Mouse (Mus musculus) T-helper 17 cell (primary cell): ENCODE data around the gene Cltrn.

Experiments
- in situ Hi-C, 2 experiments: fragments of 300-600 bp; cut with MboI, MseI; formaldehyde crosslinking; loops; 1 replicate in 1 of 2; 2 replicates in 1 of 2; pipeline ENCODE4 v1.15.1; 2025; ENCODE audit warnings: high pct_unique_total_duplicates in 2 of 2

Gene Cltrn

GRCm38 (mm10) chrX:164135304-164135818, 46.7 kb downstream of the Cltrn start:
- in situ Hi-C loops, result no loop called here

GRCm38 (mm10) chrX:164139032-164139431, 50.4 kb downstream of the Cltrn start, which contains the start of gene Ace2:
Ace2 (plus strand) TSS chrX:164139332.
- in situ Hi-C loops, result no loop called here

- in situ Hi-C loops, result no loop called here
Measured at GRCm38 (mm10) chrX:164145463-164146250, 57.0 kb downstream of the Cltrn start.

- in situ Hi-C loops, result no loop called here
Measured at GRCm38 (mm10) chrX:164152703-164153102, 64.1 kb downstream of the Cltrn start.

GRCm38 (mm10) chrX:164153606-164154005, 65.0 kb downstream of the Cltrn start:
- in situ Hi-C loops, result no loop called here

GRCm38 (mm10) chrX:164154594-164154993, 66.0 kb downstream of the Cltrn start:
- in situ Hi-C loops, result no loop called here

- in situ Hi-C loops, result no loop called here
Measured at GRCm38 (mm10) chrX:164164681-164165080, 76.1 kb downstream of the Cltrn start.
